Mouse (Mus musculus) mouse embryonic stem cell (cell line): ENCODE measurements around the gene Trp73.

Experiments used
- in situ Hi-C, 2 experiments: fragments of 300-500 bp; cut with MboI; formaldehyde crosslinking; loops; 1 replicate in 1 of 2; 3 replicates in 1 of 2; pipeline ENCODE4 v1.14.3; 2019 to 2020; ENCODE audit warnings: low sequenced_read_pairs in 2 of 2, low pct_unique_long_range_greater_than_20kb in 1 of 2, mixed read lengths in 1 of 2; ENCODE audit not compliant: unreplicated experiment in 1 of 2

The Trp73 gene

GRCm38 (mm10) chr4:154021432-154021831 lies 118.6 kb downstream of the Trp73 start:
- in situ Hi-C loops, result no loop called here

GRCm38 (mm10) chr4:154019571-154019970 lies 120.4 kb downstream of the Trp73 start:
- in situ Hi-C loops, result no loop called here

- in situ Hi-C loops, result no loop called here
Observed at GRCm38 (mm10) chr4:154015476-154015875, 124.5 kb downstream of the Trp73 start.

- in situ Hi-C loops, result no loop called here
Observed at GRCm38 (mm10) chr4:154012132-154012882, 127.7 kb downstream of the Trp73 start.

- in situ Hi-C loops, result no loop called here
Observed at GRCm38 (mm10) chr4:154011646-154012089, 128.3 kb downstream of the Trp73 start, which contains the start of gene Lrrc47. TSS of gene Lrrc47 (plus strand) at chr4:154011731.

- in situ Hi-C loops, result no loop called here
Observed at GRCm38 (mm10) chr4:154010907-154011645, 128.9 kb downstream of the Trp73 start.

- in situ Hi-C loops, result no loop called here
Observed at GRCm38 (mm10) chr4:154007759-154008158, 132.2 kb downstream of the Trp73 start.

GRCm38 (mm10) chr4:154006264-154006663 lies 133.7 kb downstream of the Trp73 start:
- in situ Hi-C loops, result no loop called here
